Mouse (Mus musculus) liver, embryonic 12.5 days (tissue): ENCODE data around the gene Gbx2. TPM values are rescaled to one million over a fixed set of nuclear protein-coding genes. Genes with fewer than 3 reads are reported as not detected.

Experiments
- ATAC-seq: fragments of 200-750 bp; cut with Nextera tagmentation; 2 replicates; pipeline ENCODE4 v1.8.0; 2017; ENCODE audit warnings: moderate number of reproducible peaks, mild to moderate bottlenecking, moderate library complexity
- H3K27ac ChIP-seq: fragments of 300-500 bp; sonication (generic); 2 replicates; pipeline ENCODE4 v1.5.1; 2016; ENCODE audit warnings: mild to moderate bottlenecking
- H3K27me3 ChIP-seq: fragments of 300-500 bp; sonication (generic); replicated peaks from 2 replicates; pipeline ENCODE4 v1.6.1; 2016; ENCODE audit warnings: mild to moderate bottlenecking, moderate library complexity
- H3K36me3 ChIP-seq: fragments of 300-500 bp; sonication (generic); 2 replicates; pipeline ENCODE4 v1.6.1; 2016; ENCODE audit warnings: mild to moderate bottlenecking, moderate library complexity
- H3K4me1 ChIP-seq: fragments of 300-500 bp; sonication (generic); 2 replicates; pipeline ENCODE4 v1.6.1; 2016
- H3K4me2 ChIP-seq: fragments of 300-500 bp; sonication (generic); 2 replicates; pipeline ENCODE4 v1.6.1; 2016; ENCODE audit warnings: mild to moderate bottlenecking, moderate library complexity
- H3K4me3 ChIP-seq: fragments of 300-500 bp; sonication (generic); 2 replicates; pipeline ENCODE4 v1.5.1; 2016; ENCODE audit warnings: mild to moderate bottlenecking, moderate library complexity
- H3K9ac ChIP-seq: fragments of 300-500 bp; sonication (generic); 2 replicates; pipeline ENCODE4 v1.6.1; 2016; ENCODE audit warnings: mild to moderate bottlenecking, moderate library complexity
- H3K9me3 ChIP-seq: fragments of 300-500 bp; sonication (generic); replicated peaks from 2 replicates; pipeline ENCODE4 v1.6.1; 2016; ENCODE audit warnings: mild to moderate bottlenecking, moderate library complexity
- WGBS: fragments of 180-500 bp; shearing (Covaris S2); methylation state at CpG from one replicate; pipeline ENCODE4 v1.1.7; 2016; ENCODE audit not compliant: insufficient replicate concordance; 5-methylcytosine and 5-hydroxymethylcytosine counted together
- polyA plus RNA-seq: library from polyadenylated mRNA; unstranded; fragments of >200 nt; fragmentation: Nextera tagmentation; extraction: Ambion mirVana; gene quantifications from 2 replicates; pipeline ENCODE4 v1.2.1, GENCODE M21; 2016

Gbx2 gene
- polyA plus RNA-seq, 1 experiment from 2014 or later, result 2.0 TPM

DNA sequence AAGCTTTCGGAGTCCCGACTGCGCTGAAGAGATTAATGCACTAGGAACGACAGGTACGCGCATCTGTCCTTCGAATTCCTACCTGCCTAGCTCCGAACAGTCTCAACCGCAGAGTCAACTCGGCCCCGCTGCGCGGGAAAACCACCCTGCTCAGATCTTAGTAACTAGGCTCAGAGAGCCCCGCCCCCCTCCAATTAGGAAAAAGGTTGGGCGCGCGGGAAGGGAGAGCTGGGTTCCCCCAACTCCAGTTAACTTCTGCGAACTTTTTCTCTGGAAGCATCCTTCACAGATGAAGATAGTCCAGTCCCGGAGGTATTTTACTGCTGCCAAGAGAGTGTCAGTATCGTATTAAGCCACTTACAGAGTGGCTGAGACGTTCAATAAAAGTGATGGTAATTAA is 2.8 kb upstream of the Gbx2 start:
- ATAC-seq, result no peak
- Histone ChIP-seq H3K4me1 (peaks cover 19% of the 10 kb centered on the region), H3K4me3 (no peak overlapping the region), H3K9me3 (no peaks in the 10 kb centered on the region), H3K4me2 (no peak overlapping the region), H3K9ac (no peak overlapping the region), H3K27me3 (peaks cover 98% of the 10 kb centered on the region), H3K27ac (no peak overlapping the region), H3K36me3 (no peaks in the 10 kb centered on the region)
- WGBS, result 21% methylated on average over 21 of the region's 21 CpGs

DNA sequence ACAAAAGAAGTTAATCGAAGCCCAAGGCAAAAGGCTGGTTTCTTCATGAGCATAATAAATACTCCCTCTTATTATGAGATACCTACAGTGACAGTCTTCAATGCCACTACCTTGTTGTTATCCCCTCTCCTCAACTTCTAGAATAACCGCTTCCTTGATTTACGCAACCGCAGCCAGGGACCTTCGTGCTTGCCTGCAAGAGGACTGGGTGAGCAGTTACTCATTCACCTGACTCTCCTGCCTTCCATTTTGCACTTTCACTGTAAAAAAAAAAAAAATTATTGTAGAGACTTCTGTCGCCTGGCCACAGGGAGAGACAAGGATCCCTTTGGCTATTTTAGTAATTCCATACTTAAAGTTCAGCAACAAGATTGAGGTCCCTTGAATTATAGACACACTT is 2.0 kb upstream of the Gbx2 start:
- Histone ChIP-seq H3K27ac (no peak overlapping the region), H3K36me3 (no peaks in the 10 kb centered on the region), H3K4me3 (no peak overlapping the region), H3K27me3 (peaks cover 99% of the 10 kb centered on the region), H3K9ac (no peak overlapping the region), H3K9me3 (no peaks in the 10 kb centered on the region), H3K4me1 (peaks cover 19% of the 10 kb centered on the region), H3K4me2 (no peak overlapping the region)
- 32% methylated on average over 6 of the region's 6 CpGs for WGBS
- no peak for ATAC-seq

DNA sequence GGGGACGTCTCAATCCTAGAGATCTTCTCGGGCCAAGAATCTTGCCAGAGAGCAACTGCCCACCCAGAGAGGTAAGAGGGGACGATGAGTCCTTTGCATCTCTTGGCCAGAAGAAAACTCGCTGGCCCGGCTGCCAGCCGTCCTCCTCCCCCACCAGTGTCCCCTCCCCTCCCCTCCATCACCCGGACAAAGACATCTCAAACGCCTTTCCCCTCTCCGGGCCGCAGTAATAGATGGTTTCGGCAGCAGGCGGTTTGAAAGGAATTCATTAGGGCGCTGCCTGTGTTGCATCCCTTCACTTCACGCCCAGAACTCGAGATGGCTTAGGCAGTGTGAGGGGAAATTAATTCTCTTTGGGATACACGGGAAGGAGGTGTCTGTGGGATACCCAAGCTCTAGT is 1.6 kb upstream of the Gbx2 start:
- H3K9me3 ChIP-seq, result no peaks in the 10 kb centered on the region
- no peak overlapping the region for H3K27ac ChIP-seq
- peaks cover 99% of the 10 kb centered on the region for H3K27me3 ChIP-seq
- 22% methylated on average over 16 of the region's 16 CpGs for WGBS
- H3K4me2 ChIP-seq, result no peak overlapping the region
- ATAC-seq, result no peak
- H3K9ac ChIP-seq, result no peak overlapping the region
- no peaks in the 10 kb centered on the region for H3K36me3 ChIP-seq
- H3K4me3 ChIP-seq, result no peak overlapping the region
- H3K4me1 ChIP-seq, result peaks cover 19% of the 10 kb centered on the region

DNA sequence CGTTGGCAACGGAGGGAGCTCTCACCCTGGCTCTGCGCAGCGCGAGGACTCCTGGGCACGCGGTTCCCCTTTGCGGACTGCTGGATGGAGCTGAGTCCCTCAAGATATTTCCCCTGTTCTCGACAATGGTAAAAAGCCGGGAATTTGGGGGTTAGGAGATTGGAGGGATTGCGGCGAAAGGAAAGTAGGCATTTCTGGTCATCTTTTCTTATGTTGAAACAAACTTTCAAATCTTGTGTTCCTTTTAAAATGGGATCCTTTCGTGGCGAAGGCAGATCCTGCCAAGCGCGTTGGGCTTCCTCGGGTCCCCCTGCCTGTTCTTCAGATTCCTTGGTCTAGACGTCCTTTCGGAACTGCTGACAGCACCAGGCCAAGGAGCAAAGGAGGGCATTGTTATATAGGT is 1.0 kb upstream of the Gbx2 start:
- Histone ChIP-seq H3K36me3 (no peaks in the 10 kb centered on the region), H3K4me1 (peaks cover 22% of the 10 kb centered on the region), H3K27ac (no peak overlapping the region), H3K9me3 (no peaks in the 10 kb centered on the region), H3K4me2 (peak overlapping the region; percentile 72), H3K4me3 (no peak overlapping the region), H3K27me3 (peaks cover 99% of the 10 kb centered on the region), H3K9ac (no peak overlapping the region)
- WGBS, result 15% methylated on average over 19 of the region's 19 CpGs
- no peak for ATAC-seq

DNA sequence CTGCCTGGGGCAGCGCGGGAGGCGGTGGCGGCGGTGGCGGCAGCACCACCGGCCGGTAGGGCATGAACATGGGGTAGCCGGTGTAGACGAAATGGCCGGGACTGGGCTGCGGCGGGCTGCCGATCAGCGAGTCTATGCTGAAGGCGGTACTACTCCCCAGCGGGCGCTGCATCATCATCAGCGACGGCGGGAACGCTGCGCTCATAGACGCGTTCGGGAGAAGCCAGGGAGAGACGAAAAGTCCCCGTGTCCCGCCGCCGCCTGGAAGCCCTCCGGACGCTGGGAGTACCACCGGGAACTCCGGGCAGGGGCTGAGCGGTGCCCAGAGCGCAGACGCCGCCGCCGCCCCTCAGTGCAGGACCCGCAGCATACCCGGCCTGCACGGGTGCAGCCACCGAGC is 428 bp downstream of the Gbx2 start:
- Histone ChIP-seq H3K9ac (peak overlapping the region; percentile 35; the same call in 1 of the 2 replicates), H3K4me2 (peak overlapping the region; percentile 72), H3K27me3 (peaks cover 99% of the 10 kb centered on the region), H3K4me1 (peaks cover 22% of the 10 kb centered on the region), H3K4me3 (peak overlapping the region; percentile 55), H3K36me3 (no peaks in the 10 kb centered on the region), H3K9me3 (no peaks in the 10 kb centered on the region), H3K27ac (0 out of 2 replicates have a peak overlapping the region, but pooled peaks have one; percentile 10)
- under 1% methylated on average over 38 of the region's 45 CpGs for WGBS
- ATAC-seq, result no peak

DNA sequence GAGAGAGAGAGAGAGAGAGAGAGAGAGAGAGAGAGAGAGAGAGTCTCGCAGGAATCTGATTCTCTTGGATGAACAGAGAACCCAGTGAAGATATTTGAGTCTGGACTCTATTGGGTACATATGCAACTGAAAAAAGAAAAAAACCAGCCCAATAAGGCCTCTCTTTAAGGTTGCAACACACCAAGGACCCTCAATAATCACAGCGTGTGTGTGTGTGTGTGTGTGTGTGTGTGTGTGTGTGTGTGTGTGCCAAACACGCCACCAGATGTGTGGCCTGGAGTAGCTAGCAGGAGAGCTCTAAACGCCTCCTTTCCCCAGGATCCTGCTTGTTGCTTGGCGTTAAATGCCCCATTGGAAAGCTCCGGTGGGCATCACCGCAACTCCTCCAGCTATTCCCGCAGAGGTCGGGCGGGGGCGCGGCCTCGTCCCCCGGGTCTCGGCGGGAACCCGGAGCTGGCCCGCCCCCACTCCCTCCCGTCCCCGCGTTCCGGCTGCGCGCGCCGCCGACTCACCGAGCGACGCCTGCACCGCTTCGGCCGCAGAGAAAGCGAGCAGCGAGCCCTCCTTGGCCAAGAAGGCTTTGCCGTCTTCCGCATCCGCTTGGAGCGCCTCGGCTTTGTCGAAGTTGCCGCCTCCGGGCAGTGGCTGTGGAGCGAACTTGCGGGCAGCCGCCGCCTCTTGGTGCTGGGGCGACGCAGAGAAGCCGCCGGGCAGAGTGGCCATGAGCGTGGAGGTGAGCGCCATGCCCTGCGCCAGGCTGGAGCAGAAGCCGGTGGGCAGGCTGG is 1.1 kb downstream of the Gbx2 start:
- 1% methylated on average over 55 of the region's 55 CpGs for WGBS
- H3K27me3 ChIP-seq, result peaks cover 99% of the 10 kb centered on the region
- peak overlapping the region; percentile 72 for H3K4me2 ChIP-seq
- peaks cover 22% of the 10 kb centered on the region for H3K4me1 ChIP-seq
- H3K27ac ChIP-seq, result 0 out of 2 replicates have a peak overlapping the region, but pooled peaks have one; percentile 10
- ATAC-seq, result no peak
- H3K9me3 ChIP-seq, result no peaks in the 10 kb centered on the region
- H3K36me3 ChIP-seq, result no peaks in the 10 kb centered on the region
- H3K9ac ChIP-seq, result peak overlapping the region; percentile 35; the same call in 1 of the 2 replicates
- H3K4me3 ChIP-seq, result peak overlapping the region; percentile 55

DNA sequence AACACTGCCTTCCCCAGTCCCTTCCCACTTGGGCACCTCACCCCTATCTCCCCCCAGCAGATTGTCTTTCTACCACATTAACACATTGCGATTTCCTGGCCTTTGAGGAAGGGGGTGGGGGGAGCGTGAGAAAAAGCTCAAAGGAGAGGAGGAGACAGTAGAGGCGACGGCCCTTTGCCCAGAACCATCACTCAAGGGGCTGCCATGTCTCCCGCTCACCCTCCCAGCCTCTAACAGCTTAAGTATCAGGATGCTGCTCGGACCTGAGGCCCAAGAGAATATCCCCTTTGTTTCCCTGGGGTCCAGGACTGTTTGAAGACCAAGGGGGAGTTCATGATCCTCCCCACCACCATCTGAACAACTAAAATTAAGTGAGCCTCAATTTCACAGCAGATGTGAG is 1.8 kb downstream of the Gbx2 start:
- Histone ChIP-seq H3K4me1 (peaks cover 22% of the 10 kb centered on the region), H3K36me3 (no peaks in the 10 kb centered on the region), H3K27me3 (peaks cover 99% of the 10 kb centered on the region), H3K9me3 (no peaks in the 10 kb centered on the region), H3K4me2 (peak overlapping the region; percentile 47), H3K27ac (no peak overlapping the region), H3K9ac (no peak overlapping the region), H3K4me3 (peak overlapping the region; percentile 12; the same call in 1 of the 2 replicates)
- no peak for ATAC-seq
- 2% methylated on average over 6 of the region's 6 CpGs for WGBS

DNA sequence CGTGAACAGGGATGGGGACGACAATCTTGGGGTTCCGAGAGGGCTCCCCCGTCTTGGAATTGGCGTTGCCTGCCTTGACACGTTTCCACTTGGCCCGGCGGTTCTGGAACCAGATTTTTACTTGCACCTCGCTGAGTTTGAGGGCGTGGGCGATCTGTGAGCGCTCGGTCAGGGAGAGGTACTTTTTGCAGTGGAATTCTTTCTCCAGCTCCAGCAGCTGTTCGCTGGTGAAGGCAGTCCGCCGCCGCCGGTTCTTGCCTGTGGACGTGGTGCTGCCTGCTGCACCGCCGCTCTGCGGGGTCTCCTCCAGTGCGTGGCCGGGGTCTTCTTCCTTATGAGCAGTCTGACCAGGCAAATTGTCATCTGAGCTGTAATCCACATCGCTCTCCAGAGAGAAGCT is 2.3 kb downstream of the Gbx2 start:
- Histone ChIP-seq H3K4me2 (peak overlapping the region; percentile 47), H3K4me1 (peaks cover 24% of the 10 kb centered on the region), H3K27ac (no peak overlapping the region), H3K36me3 (no peaks in the 10 kb centered on the region), H3K9ac (no peak overlapping the region), H3K4me3 (peak overlapping the region; percentile 12; the same call in 1 of the 2 replicates), H3K27me3 (peaks cover 99% of the 10 kb centered on the region), H3K9me3 (no peaks in the 10 kb centered on the region)
- ATAC-seq, result no peak
- 14% methylated on average over 25 of the region's 25 CpGs for WGBS

DNA sequence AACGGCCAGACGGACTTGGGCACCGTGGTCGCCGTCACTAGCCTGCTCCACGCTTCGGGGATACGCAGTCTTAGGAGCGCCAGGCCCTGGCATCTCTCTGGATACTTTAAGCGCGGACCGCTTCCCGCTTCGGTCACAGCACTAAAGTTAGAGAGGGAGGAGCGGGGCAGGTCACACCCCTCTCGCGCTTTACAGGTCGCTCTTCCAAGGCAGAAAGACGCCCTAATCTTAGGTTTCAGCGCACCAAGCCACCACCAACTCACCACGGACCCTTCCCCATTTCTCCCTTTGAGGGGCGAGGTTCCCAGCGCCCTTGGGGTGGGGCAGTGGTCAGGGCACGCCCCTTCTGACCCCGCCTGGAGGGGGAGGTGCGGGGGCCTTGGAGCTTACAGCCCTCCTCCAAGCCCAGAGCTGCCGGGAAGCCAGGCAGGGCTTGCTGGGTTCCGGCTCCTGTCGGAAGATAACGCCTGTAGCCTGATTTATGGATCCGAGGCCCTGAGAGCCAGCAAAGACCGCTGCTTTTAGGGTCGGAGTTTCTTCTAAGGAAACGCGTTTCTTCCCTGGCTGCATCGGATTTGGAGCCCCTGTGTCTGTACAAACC is 3.8 kb downstream of the Gbx2 start:
- peak overlapping the region; percentile 33 for H3K4me3 ChIP-seq
- no peak overlapping the region for H3K9ac ChIP-seq
- WGBS, result 2% methylated on average over 36 of the region's 36 CpGs
- ATAC-seq, result no peak
- peaks cover 100% of the 10 kb centered on the region for H3K27me3 ChIP-seq
- H3K36me3 ChIP-seq, result no peaks in the 10 kb centered on the region
- H3K4me2 ChIP-seq, result peak overlapping the region; percentile 57
- H3K4me1 ChIP-seq, result peaks cover 36% of the 10 kb centered on the region
- no peak overlapping the region for H3K27ac ChIP-seq
- H3K9me3 ChIP-seq, result no peaks in the 10 kb centered on the region

DNA sequence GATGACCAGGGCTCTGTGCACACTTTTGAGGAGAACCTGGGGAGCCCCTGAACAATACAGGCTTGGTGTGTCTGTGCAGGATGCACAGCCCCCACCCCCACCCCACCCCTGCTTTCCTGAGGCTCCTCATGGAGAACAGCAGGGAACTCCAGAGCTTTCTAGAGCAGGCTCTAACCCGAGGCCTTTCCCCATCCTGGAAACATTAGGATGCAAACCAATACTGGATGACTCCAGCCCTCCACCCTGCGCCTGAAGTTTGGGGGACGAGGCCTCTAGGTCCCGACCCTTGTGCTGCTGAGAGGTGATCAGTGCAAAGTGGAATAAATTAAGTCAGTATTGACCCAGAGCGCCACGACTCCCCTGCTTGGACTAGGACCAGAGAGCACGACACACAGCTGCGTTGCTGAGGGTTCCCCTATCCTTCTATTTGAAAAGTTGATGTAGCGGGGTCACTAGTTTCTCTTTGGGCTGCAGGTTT is 4.4 kb downstream of the Gbx2 start:
- peak overlapping the region; percentile 33; the same call in 1 of the 2 replicates for H3K4me3 ChIP-seq
- no peak overlapping the region for H3K9ac ChIP-seq
- H3K4me2 ChIP-seq, result peak overlapping the region; percentile 57
- H3K36me3 ChIP-seq, result no peaks in the 10 kb centered on the region
- ATAC-seq, result no peak
- H3K4me1 ChIP-seq, result peaks cover 36% of the 10 kb centered on the region
- no peak overlapping the region for H3K27ac ChIP-seq
- no peaks in the 10 kb centered on the region for H3K9me3 ChIP-seq
- WGBS, result 20% methylated on average over 9 of the region's 9 CpGs
- peaks cover 100% of the 10 kb centered on the region for H3K27me3 ChIP-seq

DNA sequence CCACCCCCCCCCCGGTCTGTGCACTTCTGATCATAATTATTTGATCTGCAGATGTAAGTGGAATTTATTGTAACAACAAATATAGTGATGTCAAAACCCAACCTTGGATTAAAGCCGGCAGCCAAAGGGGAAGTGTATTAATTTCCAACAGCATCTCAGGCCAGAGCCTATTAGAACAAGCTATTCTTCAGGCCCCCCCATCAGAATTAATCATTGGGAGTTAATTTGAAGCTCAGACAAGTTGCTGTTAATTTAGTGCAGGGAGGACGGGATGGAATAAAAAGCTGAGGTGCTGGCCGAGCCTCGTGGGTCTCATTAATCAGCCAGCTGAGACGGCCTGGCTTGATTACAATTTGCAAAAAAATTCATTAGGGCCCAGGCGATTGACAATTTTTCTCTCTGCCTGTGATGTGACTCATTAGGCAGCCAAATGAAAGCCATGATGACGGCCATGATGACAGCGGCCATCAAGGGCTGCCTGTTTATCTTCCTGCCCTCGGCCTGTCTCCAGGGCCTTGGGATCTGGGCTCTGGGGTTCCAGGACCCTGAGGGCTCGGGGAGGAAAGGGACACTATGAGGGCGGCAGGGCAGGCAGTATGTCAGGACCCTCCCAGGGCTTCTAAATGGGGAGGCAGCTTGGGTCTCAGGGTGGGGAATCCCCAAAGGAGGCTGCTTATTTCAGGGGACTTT is 5.3 kb downstream of the Gbx2 start:
- Histone ChIP-seq H3K27ac (no peak overlapping the region), H3K36me3 (no peaks in the 10 kb centered on the region), H3K9ac (no peak overlapping the region), H3K4me1 (peaks cover 27% of the 10 kb centered on the region), H3K4me3 (no peak overlapping the region), H3K4me2 (no peak overlapping the region), H3K27me3 (peaks cover 100% of the 10 kb centered on the region), H3K9me3 (no peaks in the 10 kb centered on the region)
- ATAC-seq, result no peak
- WGBS, result 50% methylated on average over 12 of the region's 12 CpGs

DNA sequence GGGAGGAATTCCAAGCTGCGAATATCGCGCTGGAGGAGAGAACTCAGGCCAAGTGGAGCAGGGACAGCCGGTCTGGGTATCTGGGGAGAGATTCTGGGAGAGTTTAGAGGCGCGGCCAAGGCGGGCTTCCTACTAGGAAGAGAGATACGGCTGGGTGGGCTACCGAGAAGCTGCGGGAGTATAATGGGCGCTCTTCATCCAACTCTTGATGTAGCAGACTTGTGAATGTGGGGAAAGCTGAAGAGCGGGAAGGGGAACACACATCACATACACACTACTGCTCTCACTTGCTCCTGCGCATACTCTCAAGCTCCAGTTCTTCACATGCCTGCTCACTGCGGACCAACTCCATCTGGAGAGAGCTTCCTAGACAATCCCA is 7.3 kb downstream of the Gbx2 start:
- Histone ChIP-seq H3K27ac (no peak overlapping the region), H3K9me3 (no peaks in the 10 kb centered on the region), H3K36me3 (no peaks in the 10 kb centered on the region), H3K4me2 (peak overlapping the region; percentile 54), H3K4me1 (peaks cover 17% of the 10 kb centered on the region; the same call in 1 of the 2 replicates), H3K27me3 (peaks cover 100% of the 10 kb centered on the region), H3K9ac (no peak overlapping the region), H3K4me3 (no peak overlapping the region)
- ATAC-seq, result no peak
- 15% methylated on average over 14 of the region's 14 CpGs for WGBS
